Mouse (Mus musculus): ENCODE data around the gene Krt34.

DNA sequence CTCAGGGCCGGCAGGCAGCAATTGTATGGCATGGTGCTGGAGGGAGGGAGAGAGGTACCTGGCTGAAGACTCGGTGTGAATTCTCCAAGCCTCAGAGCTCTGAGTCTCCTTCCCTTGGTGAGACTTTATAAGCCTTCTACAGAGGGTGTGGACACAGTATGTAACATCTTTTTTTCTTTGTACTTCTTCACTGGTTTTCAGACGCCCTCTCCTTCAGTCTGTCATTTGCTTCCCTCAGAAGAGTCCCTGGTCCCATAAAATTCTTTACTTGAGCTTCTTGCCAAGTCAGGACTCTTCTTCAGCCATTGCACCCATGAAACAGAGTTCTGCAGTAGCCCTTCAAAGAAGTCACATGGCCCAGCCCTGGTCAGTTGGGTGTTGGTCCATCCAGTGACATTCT lies 9.1 kb upstream of the Krt34 start, which contains the start of gene Krt31:
- no peak for TF ChIP-seq CTCF (IDR thresholded peaks at IDR 0.05; ENCODE audit: control insufficient read depth, insufficient read depth, low read length)
- no peak for TF ChIP-seq POLR2A (IDR thresholded peaks at IDR 0.05; ENCODE audit: borderline replicate concordance, control insufficient read depth, low read depth, low read length)
